Mouse (Mus musculus) neutrophil, adult 5-6 weeks (primary cell): ENCODE data around the gene Usp12. TPM values are rescaled to one million over a fixed set of nuclear protein-coding genes. Genes with fewer than 3 reads are reported as not detected.

ENCODE experiments used
- ATAC-seq: fragments of 151-379, 151-347 bp; 2 replicates; pipeline ENCODE4 v1.8.0; 2017; ENCODE audit warnings: mild to moderate bottlenecking, moderate TSS enrichment; ENCODE audit not compliant: insufficient number of reproducible peaks, poor library complexity, low FRiP score, severe bottlenecking; ENCODE audit errors: extremely low read depth
- total RNA-seq: library from RNA; stranded (forward); fragments of 200-1000 nt; gene quantifications from 2 replicates; pipeline ENCODE4 v1.2.3, GENCODE M21; 2017

The Usp12 gene
- total RNA-seq, 1 experiment from 2014 or later: 42.4 TPM

DNA sequence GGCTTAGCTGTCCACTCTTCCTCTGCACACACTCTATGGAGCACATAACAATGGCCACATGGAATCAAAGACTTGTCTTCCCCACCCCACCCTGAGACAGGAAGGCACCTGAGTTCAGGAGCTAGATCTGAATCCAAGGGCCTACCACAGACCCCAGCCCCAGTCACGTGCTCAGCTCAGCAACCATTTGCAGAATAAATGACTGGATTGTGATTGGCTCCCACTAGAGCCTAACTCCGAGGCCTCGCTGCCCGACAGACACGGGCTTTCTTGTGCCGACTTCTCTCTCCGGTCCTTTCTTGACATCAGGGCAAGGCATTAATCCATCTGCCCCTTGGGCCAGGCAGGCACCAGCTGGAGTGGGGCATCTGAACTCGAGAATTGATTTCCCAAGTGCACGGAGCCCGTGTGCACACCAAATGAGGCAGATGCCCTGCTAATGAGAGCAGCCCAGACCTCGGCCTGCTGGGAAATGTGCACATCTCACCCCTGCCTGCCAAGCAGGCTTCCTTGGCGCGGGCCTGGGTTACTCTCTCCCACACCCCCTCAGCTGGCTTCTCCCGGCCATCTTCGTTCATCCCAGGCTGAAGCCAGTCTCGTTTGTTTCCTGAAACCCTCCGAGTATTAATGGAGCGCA lies 82.4 kb downstream of the Usp12 start:
- no peak for ATAC-seq

DNA sequence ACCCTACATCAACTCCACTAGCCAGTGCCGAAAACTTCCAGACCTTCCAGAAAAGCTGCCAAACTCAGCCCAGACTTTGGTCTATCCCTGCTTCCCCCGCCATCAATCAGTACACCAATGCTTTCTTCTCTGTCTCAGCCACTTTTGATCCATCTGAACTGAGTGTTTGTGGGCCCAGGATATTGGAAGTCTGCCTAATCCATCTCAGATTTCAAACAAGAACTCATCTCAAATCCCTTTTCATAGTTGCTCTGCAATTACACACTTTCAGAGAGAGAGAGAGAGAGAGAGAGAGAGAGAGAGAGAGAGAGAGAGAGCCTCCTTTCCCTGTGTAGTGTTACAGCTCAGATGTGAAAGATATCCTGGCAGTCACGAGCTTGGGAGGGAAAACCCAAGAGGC lies 85.4 kb downstream of the Usp12 start:
- no peak for ATAC-seq

DNA sequence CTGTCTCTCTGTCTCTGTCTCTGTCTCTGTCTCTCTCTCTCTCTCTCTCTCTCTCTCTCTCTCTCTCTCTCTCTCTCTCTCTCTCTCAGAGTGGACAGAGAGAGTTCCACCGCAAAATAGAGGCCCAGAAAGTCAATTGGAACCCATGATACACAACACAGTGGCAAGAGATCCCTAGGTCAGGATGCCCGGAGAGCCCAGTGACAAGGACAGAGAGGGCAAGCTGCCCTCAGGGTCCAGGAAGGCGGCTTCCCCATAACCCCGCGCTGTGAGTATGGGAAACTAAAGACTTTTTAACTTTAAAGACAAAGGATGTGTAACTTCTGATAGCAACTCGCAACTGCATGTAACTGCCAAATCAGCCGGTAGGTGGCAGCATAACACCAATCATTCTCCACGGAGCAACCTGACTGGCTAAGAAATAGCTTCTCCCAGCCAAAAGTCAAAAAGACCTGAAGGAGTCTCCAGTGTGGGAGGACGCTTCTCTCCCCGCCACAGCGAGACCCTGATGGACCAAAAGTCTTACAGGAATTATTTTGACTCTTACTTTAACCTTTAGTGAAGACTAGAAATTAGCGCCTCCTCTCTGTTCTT lies 88.9 kb downstream of the Usp12 start:
- ATAC-seq: peak; percentile 77

DNA sequence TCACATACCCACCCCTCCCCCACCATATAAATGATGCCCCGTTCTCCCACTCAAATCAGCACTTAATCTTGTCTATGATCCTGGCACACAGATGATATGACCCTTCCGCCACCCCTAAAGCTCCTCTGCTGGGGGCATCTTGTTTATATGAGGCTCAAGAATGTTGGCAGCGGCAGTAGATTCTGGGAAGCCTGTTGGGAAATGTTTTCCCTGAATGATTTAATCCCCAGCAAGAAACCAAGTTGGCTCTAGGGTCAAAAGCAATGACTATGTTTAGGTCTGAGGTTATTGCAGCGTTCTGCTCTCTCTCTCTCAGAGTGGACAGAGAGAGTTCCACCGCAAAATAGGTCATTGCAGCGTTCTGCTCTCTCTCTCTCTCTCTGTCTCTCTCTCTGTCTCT lies 89.4 kb downstream of the Usp12 start:
- no peak for ATAC-seq

DNA sequence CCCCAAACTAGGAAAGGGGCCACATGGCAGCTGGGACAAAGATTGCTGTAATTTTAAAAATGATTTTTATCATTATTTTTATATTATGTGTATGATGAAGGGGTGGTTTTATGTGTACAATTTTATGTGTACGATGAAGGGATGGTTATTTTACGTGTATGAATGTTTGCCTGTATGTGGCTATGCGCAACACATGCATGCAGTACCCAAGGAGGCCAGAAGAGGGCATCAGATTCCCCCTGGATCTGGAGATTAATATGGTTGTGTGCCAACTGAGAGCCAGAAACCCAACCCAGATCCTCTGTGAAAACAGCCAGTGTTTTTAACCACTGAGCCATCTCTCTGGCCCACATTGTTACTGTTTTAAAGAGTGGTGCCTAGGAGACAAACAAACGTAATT lies 90.6 kb downstream of the Usp12 start:
- no peak for ATAC-seq

DNA sequence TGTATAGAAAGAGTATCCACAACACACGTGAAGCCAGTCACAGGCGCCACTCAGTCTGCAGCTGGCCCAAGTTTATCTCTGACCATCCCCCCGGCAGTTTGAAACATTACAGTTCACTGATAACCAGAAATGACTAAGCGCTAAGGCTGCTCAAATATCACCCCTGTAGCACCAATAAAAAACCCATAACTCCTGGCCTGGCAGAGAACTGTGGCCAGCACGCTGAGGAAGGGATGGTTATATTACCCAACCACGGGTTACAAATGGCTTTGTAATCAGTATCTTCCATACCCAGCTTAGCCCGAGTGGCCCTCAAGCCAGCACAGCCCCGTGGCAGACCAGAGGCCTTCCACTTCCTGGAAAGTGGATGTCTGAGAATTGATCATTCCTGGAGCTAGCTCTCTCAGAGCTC lies 91.1 kb downstream of the Usp12 start:
- ATAC-seq: no peak

DNA sequence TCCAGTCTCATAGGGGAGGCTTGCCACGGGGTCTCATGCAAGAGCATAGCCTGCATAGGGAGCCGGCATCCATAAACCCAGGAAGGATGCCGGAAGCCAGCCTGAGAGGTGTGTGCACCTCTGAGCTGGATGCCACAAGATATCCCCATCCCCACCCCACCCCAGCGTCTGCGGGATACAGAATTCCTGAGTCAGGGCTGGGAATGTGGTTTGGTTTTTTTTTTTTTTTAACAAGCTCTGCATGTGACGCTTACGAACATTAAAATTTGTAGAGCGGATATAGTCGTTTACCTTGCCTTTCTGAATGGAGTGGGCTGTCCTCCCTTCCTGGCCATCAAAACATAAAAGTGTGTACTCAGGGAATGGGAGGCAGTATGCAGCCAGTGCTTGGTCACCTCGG lies 94.7 kb downstream of the Usp12 start:
- ATAC-seq: no peak

DNA sequence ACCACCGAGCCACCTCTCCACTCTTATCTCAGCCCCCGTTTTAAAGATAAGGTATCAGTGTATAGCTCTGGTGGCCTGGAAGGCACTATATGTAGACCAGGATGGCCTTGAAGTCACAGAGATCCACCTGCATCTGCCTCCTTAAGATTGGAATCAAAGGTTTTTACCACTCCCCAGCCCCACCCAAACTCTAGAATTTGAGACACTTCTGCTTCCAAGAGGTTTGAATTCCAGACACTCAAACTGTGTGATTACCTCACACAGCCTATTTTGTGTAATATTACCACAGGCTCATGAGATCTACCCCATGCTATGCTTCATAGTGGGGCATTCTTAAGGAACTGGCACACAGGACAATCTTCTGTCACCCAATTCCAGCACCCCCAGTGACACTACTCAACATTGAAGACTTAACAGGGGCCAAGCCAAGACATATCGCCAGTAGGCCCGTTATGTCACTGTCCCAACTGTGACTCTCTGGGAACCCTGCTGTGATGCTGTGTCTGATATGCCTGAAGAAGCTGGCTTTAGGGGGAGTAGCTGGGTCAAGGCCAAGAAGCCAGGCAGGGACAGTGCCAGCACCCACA lies 95.3 kb downstream of the Usp12 start:
- no peak for ATAC-seq

DNA sequence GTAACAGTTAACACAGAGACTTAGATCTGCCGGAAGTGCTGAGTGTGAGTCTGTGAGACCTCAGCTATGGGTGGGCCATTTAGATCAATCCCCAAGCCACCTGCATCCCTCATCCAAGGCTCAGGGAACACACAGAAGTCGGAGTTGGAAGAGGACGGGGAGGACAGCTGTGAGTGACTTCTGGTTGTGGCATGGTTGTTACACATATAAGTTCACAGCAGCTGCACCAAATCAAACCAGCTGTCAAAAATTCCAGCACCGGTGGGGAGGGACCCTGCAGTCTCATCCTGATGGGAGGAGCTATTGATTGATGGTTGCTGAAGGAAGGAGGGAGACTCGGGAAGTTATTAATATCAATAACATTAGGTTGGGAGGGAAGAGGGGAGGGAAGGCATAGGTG lies 99.3 kb downstream of the Usp12 start:
- ATAC-seq: no peak

DNA sequence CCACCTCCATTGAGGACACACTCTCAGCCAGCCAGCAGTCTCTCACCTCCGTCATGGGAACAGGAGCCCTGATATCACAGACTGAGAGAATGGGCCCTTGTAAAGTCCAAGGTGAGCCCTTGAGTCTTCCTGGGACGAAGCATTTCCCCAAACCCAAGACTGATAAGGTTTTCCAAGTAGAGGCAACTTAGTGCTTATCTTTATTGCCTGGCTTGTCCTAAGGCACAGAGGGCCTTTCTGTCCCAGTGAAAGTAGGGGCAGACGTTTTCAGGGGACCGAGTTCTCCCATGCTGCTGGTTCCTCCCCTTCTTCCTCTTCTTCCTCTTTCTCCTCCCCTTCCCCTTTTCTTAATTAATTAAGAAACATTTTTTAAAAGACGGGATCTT lies 101.8 kb downstream of the Usp12 start:
- ATAC-seq: no peak

DNA sequence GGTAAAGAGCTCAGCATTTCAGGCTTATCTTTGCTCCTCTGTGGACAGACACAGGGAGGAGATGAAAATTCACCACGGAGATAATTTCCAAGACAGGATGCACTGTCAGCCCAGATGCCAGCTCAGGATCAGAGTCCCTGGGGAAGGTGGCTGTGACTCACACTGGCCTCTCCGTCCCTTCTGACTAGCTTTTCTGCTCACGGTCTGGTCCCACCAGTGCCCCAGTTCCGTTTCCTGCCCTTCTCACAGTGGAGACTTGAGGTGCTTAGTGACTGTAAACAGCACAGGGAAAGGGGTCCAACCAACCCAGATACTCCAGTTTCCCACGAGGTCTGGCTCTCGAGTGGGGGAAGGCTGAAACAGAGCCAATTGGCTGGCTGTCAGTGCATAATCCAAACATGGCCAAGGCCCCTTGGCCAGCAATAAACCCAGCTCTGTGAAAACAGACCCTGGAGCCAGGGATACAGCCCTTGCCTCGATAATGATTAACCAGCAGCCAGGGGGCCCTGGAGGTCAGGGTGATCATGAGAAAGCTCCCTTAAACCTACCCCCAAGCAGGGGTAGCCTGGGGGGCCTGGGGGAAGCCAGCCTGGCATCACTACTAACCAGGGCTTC lies 102.3 kb downstream of the Usp12 start:
- ATAC-seq: no peak

DNA sequence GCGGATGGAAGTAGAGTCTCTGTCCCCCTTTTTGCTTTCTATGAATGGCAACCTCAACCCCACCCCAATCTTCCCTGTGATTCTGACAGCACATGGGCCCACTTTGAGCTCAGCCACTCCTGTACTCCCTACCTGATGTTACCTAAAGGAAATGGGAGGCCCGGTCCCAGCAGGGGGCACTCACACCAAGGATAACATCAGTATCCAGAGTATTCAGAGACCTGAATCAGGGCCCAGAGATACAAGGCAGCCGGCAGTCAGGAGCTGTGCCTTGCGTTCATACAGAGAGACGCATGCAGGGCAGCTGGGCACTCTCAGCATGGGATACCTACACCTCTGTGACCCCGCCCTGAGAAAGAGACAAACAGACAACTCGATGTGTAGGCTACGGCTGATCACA lies 103.1 kb downstream of the Usp12 start:
- ATAC-seq: no peak

DNA sequence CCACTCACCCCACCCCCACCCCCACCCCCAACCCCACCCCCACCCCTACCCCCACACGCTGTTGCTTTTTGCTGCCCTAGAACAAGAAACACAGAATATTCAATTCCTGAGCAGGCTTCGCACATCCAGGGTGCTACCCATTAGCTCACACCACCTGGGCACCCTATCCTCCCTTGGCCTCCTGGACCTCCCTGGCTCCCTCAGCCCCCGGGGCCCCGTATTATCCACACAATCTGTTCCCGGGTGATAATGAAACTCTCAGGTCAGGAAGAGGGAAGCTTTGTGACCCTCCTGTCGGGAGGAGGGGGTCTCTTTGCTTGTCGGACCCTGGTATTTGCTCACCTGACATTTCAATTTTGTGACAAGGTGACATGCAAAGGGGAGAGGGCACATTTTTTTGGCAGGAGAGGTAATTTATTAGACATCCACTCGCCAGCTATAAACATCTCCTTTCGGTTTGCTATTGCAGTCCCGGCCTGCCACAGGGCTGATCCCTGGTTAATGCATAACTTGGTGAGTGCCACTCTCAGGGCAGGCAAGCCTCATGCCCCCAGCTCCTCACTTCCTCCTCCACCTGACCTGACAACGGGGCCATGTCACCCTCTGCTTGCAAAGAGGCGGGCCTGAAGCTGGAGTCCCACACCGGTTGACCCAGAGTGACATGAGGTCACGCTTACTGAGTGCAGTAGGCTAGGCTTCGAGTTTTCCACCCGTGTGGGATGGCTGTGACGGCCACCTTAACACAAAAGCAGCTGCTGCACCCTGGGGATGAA lies 107.1 kb downstream of the Usp12 start:
- peak; percentile 64 for ATAC-seq

DNA sequence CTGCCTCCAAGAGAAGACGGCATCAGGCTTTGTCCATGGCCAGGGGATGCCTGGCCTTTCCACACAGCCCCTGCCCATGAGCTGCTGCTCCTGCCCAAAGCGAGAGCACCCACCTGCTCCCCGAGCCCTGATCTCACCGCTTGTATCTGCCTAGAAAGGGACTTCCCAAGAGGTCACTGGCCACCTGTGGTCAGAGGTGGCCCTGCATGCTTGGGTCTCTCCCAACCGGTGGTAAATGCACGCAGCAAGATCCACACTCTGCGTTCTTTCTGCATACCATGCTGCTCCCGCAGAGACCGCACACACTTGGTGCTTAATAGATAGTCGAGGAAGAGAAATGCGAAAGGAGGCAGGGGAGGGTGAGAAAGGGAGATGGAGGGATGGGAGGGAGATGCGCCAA lies 107.9 kb downstream of the Usp12 start:
- no peak for ATAC-seq

Other genes starting within 250 kb of the Usp12 start
- not detected in 2 replicates for gene Gm3415, start 238.9 kb downstream of the Usp12 start, total RNA-seq
- gene Gpr12, start 209.8 kb downstream of the Usp12 start, total RNA-seq: not detected in 2 replicates
- gene Rpl21, start 37.9 kb upstream of the Usp12 start, total RNA-seq: 1,154 and 1,168 TPM in 2 replicates
- not detected in 2 replicates for gene Rasl11a, start 50.1 kb upstream of the Usp12 start, total RNA-seq
- 52.6 and 60.8 TPM in 2 replicates for gene Gtf3a, start 153.7 kb upstream of the Usp12 start, total RNA-seq
- 23.0 and 24.1 TPM in 2 replicates for gene Mtif3, start 168.8 kb upstream of the Usp12 start, total RNA-seq